Mouse (Mus musculus) brain, embryonic 14.5 days (tissue): ENCODE measurements around the gene Calcoco1. TPM values are rescaled to one million over a fixed set of nuclear protein-coding genes. Genes with fewer than 3 reads are reported as not detected.

Source experiments
- DNase-seq: peaks from one replicate; pipeline ENCODE4 v3.0.0-alpha.2; 2011; ENCODE audit warnings: low read depth
- CTCF ChIP-seq: fragments of 200-500 bp; IDR thresholded peaks from 2 replicates; pipeline ENCODE4 v1.5.1; 2012; ENCODE audit warnings: inconsistent platforms, mild to moderate bottlenecking, moderate library complexity, borderline replicate concordance; ENCODE audit not compliant: insufficient read depth, insufficient read length; ENCODE audit errors: extremely low read depth
- POLR2A ChIP-seq: fragments of 200-500 bp; IDR thresholded peaks from 2 replicates; pipeline ENCODE4 v1.6.1; 2012; ENCODE audit warnings: mild to moderate bottlenecking, inconsistent platforms, borderline replicate concordance; ENCODE audit not compliant: poor library complexity, insufficient read depth, insufficient read length, severe bottlenecking; ENCODE audit errors: extremely low read depth
- polyA plus RNA-seq: library from polyadenylated mRNA; depleted of rRNA; stranded (reverse); fragments of >200 nt; gene quantifications from 2 replicates; pipeline ENCODE4 v1.2.3, GENCODE M21; 2012

The Calcoco1 gene
- polyA plus RNA-seq, 1 experiment: 48.4 TPM

- TF ChIP-seq POLR2A (no peak), CTCF (no peak)
- peak; percentile 59 for DNase-seq
Observed at GRCm38 (mm10) chr15:102747286-102747640, 25.3 kb upstream of the Calcoco1 start.

GRCm38 (mm10) chr15:102746488-102747285 lies 24.7 kb upstream of the Calcoco1 start:
- TF ChIP-seq POLR2A (peak; percentile 54), CTCF (no peak)

GRCm38 (mm10) chr15:102746126-102746487 lies 24.1 kb upstream of the Calcoco1 start:
- DNase-seq: peak; percentile 90
- no peak for TF ChIP-seq POLR2A
- TF ChIP-seq CTCF: no peak

More at GRCm38 (mm10) chr15:102746488-102747285, 24.7 kb upstream of the Calcoco1 start:
- DNase-seq: peak; percentile 94

GRCm38 (mm10) chr15:102745387-102745786 lies 23.4 kb upstream of the Calcoco1 start:
- no peak for DNase-seq
- TF ChIP-seq CTCF (no peak), POLR2A (no peak)

GRCm38 (mm10) chr15:102744831-102745230 lies 22.9 kb upstream of the Calcoco1 start:
- DNase-seq: no peak
- no peak for TF ChIP-seq POLR2A
- TF ChIP-seq CTCF: no peak

GRCm38 (mm10) chr15:102744416-102744815 lies 22.4 kb upstream of the Calcoco1 start:
- TF ChIP-seq POLR2A (no peak), CTCF (no peak)
- no peak for DNase-seq

- DNase-seq: peak; percentile 94
- TF ChIP-seq CTCF (no peak), POLR2A (no peak; the same call in 1 of the 2 replicates)
Observed at GRCm38 (mm10) chr15:102743996-102744395, 22.0 kb upstream of the Calcoco1 start.

- TF ChIP-seq POLR2A (no peak), CTCF (no peak)
- DNase-seq: peak; percentile 67
Observed at GRCm38 (mm10) chr15:102743196-102743595, 21.2 kb upstream of the Calcoco1 start.

- TF ChIP-seq CTCF: peak; percentile 100
- no peak for TF ChIP-seq POLR2A
- DNase-seq: peak; percentile 97
Observed at GRCm38 (mm10) chr15:102742589-102742988, 20.6 kb upstream of the Calcoco1 start.

- peak; percentile 89 for DNase-seq
- peak; percentile 89 for TF ChIP-seq CTCF
- no peak for TF ChIP-seq POLR2A
Observed at GRCm38 (mm10) chr15:102739520-102740297, 17.7 kb upstream of the Calcoco1 start.

- DNase-seq: no peak
- TF ChIP-seq CTCF (no peak), POLR2A (no peak)
Observed at GRCm38 (mm10) chr15:102738434-102738833, 16.5 kb upstream of the Calcoco1 start.

GRCm38 (mm10) chr15:102737092-102737491 lies 15.1 kb upstream of the Calcoco1 start:
- TF ChIP-seq CTCF (no peak), POLR2A (no peak)
- DNase-seq: no peak
